Mouse (Mus musculus) lung, adult 2 months (tissue): ENCODE data around the gene Ptch1.

Experiments used
- CTCF ChIP-seq: fragments of 200-500 bp; IDR thresholded peaks from 2 replicates; pipeline ENCODE4 v1.5.1; 2011; ENCODE audit warnings: mild to moderate bottlenecking, low read length, control low read depth; ENCODE audit not compliant: insufficient read depth
- POLR2A ChIP-seq: fragments of 200-500 bp; IDR thresholded peaks from 2 replicates; pipeline ENCODE4 v1.6.1; 2011; ENCODE audit warnings: low read depth, mild to moderate bottlenecking, control low read depth, low read length, borderline replicate concordance; ENCODE audit errors: extremely low read depth

DNA sequence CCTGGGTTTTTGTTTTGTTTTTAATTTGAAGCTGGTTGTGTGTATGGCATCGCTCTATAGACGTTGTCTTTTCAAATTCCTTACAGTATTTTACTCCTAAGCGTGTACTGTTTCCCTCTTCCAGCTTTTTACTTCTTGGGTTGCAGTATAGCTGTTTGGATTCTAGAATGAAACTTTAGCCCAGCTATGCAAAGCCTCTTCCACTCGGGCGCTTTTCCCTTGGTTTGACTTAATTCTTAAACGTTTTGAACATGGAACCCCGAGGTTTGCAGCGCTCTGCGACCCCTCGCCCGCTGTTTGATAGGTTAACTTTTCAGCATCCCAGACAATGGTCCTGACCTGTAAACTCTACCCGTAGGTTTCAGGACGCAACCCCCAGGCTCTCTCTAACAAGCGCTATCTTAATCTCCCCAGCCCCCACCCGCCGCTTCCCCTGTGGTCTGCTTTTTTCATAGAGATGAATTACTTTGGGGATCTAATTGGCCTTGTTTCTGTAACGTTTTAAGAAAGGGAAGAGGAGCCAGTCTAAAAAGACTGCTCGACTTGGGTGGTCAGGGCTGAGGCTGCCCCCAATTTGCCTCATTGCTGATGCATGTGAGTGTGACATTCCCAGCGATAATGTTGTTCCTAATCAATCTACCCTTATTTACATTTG is 4.5 kb downstream of the Ptch1 start:
- TF ChIP-seq CTCF = no peak
- TF ChIP-seq POLR2A = no peak
